Mouse (Mus musculus) embryonic facial prominence, embryonic 14.5 days (tissue): ENCODE results near the gene Txndc2. TPM values are rescaled to one million over a fixed set of nuclear protein-coding genes. Genes with fewer than 3 reads are reported as not detected.

Experiments
- ATAC-seq: fragments of 200-750 bp; cut with Nextera tagmentation; 2 replicates; pipeline ENCODE4 v1.8.0; 2017; ENCODE audit warnings: low read depth, moderate number of reproducible peaks, moderate TSS enrichment
- DNase-seq: peaks from one replicate; pipeline ENCODE4 v3.0.0-alpha.2; 2015; ENCODE audit warnings: low spot score
- H3K27ac ChIP-seq: fragments of 300-500 bp; sonication (generic); replicated peaks from 2 replicates; pipeline ENCODE4 v1.5.1; 2014; ENCODE audit warnings: low read depth, mild to moderate bottlenecking, low read length, moderate library complexity
- H3K27me3 ChIP-seq: fragments of 300-500 bp; sonication (generic); replicated peaks from 2 replicates; pipeline ENCODE4 v1.6.1; 2014; ENCODE audit warnings: low read length; ENCODE audit not compliant: control insufficient read depth, insufficient read depth
- H3K36me3 ChIP-seq: fragments of 300-500 bp; sonication (generic); 2 replicates; pipeline ENCODE4 v1.6.1; 2014; ENCODE audit warnings: low read length, mixed read lengths; ENCODE audit not compliant: control insufficient read depth, insufficient read depth
- H3K4me1 ChIP-seq: fragments of 300-500 bp; sonication (generic); 2 replicates; pipeline ENCODE4 v1.6.1; 2014; ENCODE audit warnings: antibody characterized with exemption, low read length; ENCODE audit not compliant: control insufficient read depth, insufficient read depth
- H3K4me2 ChIP-seq: fragments of 300-500 bp; sonication (generic); 2 replicates; pipeline ENCODE4 v1.6.1; 2014; ENCODE audit warnings: low read depth, mild to moderate bottlenecking, low read length, moderate library complexity, mixed read lengths
- H3K4me3 ChIP-seq: fragments of 300-500 bp; sonication (generic); 2 replicates; pipeline ENCODE4 v1.5.1; 2014; ENCODE audit warnings: low read depth, mild to moderate bottlenecking, low read length
- H3K9ac ChIP-seq: fragments of 300-500 bp; sonication (generic); 2 replicates; pipeline ENCODE4 v1.6.1; 2014; ENCODE audit warnings: low read depth, mild to moderate bottlenecking, low read length, moderate library complexity, mixed read lengths
- H3K9me3 ChIP-seq: fragments of 300-500 bp; sonication (generic); 2 replicates; pipeline ENCODE4 v1.6.1; 2016; ENCODE audit warnings: low read length; ENCODE audit not compliant: control insufficient read depth
- WGBS: fragments of 180-500 bp; shearing (Covaris S2); extraction: QIAGEN DNeasy Blood & Tissue Kit; methylation state at CpG from one replicate; pipeline ENCODE4 v1.1.7; 2014; 5-methylcytosine and 5-hydroxymethylcytosine counted together
- polyA plus RNA-seq: library from polyadenylated mRNA; unstranded; fragments of >200 nt; fragmentation: Nextera tagmentation; extraction: Ambion mirVana; gene quantifications from 2 replicates; pipeline ENCODE4 v1.2.1, GENCODE M21; 2014

Txndc2 gene
- polyA plus RNA-seq, 1 experiment from 2014 or later, result not detected

DNA sequence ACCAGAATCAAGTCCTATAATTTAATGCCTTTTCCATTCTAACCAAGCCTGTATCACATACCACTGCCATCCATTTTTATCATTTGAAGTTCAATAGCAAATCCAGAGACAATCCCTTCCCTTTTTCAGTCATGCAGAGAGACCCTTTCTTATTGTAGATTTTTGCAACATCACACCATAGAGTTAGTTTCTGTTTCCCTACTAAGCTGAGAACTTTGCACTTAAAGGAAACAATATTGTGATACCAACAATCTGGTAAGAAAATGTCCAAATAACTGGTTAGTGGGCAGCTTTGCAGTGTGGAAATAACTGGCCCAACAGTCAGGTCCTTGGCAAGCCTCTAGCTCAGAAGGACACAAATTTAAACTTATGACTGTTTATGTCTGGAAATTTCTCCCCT, 37.1 kb downstream of the Txndc2 start:
- no peaks in the 10 kb centered on the region; the same call in 1 of the 2 replicates for H3K36me3 ChIP-seq
- H3K9ac ChIP-seq, result no peak overlapping the region
- H3K27me3 ChIP-seq, result no peaks in the 10 kb centered on the region
- H3K9me3 ChIP-seq, result no peaks in the 10 kb centered on the region
- no peak overlapping the region for H3K27ac ChIP-seq
- no peak for ATAC-seq
- no peak overlapping the region for H3K4me2 ChIP-seq
- H3K4me1 ChIP-seq, result peaks cover 31% of the 10 kb centered on the region
- H3K4me3 ChIP-seq, result no peak overlapping the region
- no peak for DNase-seq

DNA sequence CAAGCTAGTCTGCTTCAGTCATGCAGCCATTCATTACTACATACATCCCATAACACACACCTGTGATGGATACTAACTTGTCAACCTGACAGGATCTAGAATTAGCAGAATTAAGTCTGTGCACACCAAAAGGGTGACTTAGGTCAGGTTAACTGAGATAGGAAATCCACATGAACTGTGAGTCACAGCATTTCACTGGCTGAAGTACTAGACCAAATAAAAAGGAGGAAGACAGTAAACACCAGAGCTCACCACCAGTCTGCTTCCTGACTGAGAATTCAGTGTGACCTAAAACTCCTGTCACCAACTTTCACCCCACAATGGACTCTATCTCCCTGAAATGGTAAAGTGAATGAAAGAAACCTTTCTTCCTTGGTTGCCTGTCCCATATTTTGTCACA, 37.7 kb downstream of the Txndc2 start:
- DNase-seq (no peak), ATAC-seq (no peak)
- Histone ChIP-seq H3K4me1 (peaks cover 31% of the 10 kb centered on the region), H3K27me3 (no peaks in the 10 kb centered on the region), H3K4me2 (no peak overlapping the region), H3K4me3 (no peak overlapping the region), H3K9me3 (no peaks in the 10 kb centered on the region), H3K9ac (no peak overlapping the region), H3K27ac (no peak overlapping the region), H3K36me3 (no peaks in the 10 kb centered on the region)

DNA sequence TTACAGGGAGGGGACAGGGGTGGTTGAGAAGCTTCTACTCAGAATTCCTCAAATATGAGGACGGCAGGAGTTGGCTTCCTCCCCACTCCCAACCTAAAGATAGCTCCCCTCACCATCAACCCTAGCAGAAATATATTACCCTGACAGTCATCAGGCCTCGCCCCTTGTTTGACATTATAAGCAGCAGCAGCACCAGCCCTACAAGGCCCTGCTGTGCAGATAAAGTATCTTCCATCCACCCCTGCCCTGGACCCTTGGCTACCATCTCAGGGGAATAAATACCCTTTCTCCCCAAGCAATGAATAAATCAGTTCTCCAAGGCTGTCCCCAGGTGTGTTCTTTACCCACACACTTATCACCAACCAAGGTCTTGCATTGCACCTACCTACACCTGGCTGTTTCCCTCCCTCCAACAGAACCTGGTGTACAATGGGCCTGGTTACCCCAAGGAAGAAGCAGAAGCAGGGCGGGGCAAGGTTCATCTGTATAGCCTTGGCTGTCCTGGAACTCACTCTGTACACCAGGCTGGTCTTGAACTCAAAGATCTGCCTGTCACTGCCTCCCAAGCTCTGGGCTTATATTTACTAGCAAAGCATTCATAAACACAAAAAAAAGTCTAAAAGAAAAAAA, 44.0 kb downstream of the Txndc2 start:
- H3K9me3 ChIP-seq, result no peaks in the 10 kb centered on the region
- H3K27ac ChIP-seq, result no peak overlapping the region
- no peak for DNase-seq
- H3K27me3 ChIP-seq, result no peaks in the 10 kb centered on the region
- H3K36me3 ChIP-seq, result peaks cover 9% of the 10 kb centered on the region; the same call in 1 of the 2 replicates
- H3K4me3 ChIP-seq, result no peak overlapping the region
- no peak for ATAC-seq
- 76% methylated on average over 3 of the region's 3 CpGs for WGBS
- no peak overlapping the region for H3K4me2 ChIP-seq
- H3K9ac ChIP-seq, result no peak overlapping the region
- H3K4me1 ChIP-seq, result 0 out of 2 replicates have a peak, but pooled peaks cover 6% of the 10 kb centered on the region

DNA sequence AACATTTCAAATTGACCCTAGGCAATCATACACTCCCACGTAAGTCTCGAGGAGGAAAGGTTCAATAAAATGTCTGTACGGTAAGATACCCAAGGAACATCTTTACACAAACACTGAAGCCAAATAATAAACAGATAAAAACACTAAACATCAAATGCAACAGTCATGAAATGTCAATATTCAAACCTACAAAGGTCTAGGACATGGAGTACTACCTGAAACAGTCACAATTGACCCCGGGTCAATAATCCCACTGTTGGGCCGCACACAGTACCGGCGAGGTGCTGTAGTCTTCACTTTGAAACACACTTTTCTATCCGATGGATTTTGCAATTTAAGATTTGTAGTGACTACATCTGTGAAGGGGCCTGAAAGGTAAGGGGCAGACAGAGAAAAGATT, 47.3 kb downstream of the Txndc2 start:
- ATAC-seq (no peak), DNase-seq (no peak)
- Histone ChIP-seq H3K4me2 (no peak overlapping the region), H3K9me3 (no peaks in the 10 kb centered on the region), H3K4me1 (0 out of 2 replicates have a peak, but pooled peaks cover 6% of the 10 kb centered on the region), H3K36me3 (peaks cover 33% of the 10 kb centered on the region), H3K9ac (no peak overlapping the region), H3K27me3 (no peaks in the 10 kb centered on the region), H3K27ac (no peak overlapping the region), H3K4me3 (no peak overlapping the region)
- 91% methylated on average over 8 of the region's 8 CpGs for WGBS

Other genes starting within 250 kb of the Txndc2 start
- gene Tmem232, start 101.4 kb downstream of the Txndc2 start, polyA plus RNA-seq, result 0.31 and 1.0 TPM in 2 replicates
- gene Vapa, start 28.6 kb downstream of the Txndc2 start, polyA plus RNA-seq, result 203 and 215 TPM in 2 replicates
- 57.6 and 63.5 TPM in 2 replicates for gene Rab31, start 130.6 kb upstream of the Txndc2 start, polyA plus RNA-seq
- 39.5 and 43.3 TPM in 2 replicates for gene Ppp4r1, start 140.4 kb upstream of the Txndc2 start, polyA plus RNA-seq
- 88.9 and 95.6 TPM in 2 replicates for gene Ralbp1, start 243.6 kb upstream of the Txndc2 start, polyA plus RNA-seq